Mouse (Mus musculus) embryo, embryonic 10 days (tissue): Measurements from ENCODE around the gene Zdhhc11.

ENCODE experiments used
- DNase-seq: peaks from one replicate; pipeline ENCODE4 v3.0.0-alpha.2; 2015; ENCODE audit warnings: low spot score

Gene Zdhhc11

DNA sequence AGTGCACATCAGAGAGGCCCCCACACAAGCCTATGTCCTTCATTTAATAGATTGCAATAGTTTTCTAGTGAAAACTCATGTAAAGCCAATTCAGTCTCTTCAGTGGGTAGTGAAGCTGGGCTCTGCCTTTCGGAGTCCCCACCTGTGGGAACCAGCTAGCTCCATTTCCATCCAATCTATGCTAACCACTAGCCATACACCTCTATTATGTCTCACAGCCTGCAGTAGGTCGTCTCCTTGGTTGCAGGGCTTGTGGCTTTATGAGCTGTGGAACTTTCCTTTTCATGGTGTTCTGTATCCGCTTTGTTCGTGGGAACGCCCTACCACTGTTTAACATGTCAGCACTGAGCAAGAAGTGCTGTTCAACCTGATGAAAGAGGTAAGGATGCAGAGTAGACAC lies at the start of gene Zdhhc11:
Gene Zdhhc11, plus strand, starts transcription at position 301 of the 400 bp plus-strand sequence.
- DNase-seq, result no peak

DNA sequence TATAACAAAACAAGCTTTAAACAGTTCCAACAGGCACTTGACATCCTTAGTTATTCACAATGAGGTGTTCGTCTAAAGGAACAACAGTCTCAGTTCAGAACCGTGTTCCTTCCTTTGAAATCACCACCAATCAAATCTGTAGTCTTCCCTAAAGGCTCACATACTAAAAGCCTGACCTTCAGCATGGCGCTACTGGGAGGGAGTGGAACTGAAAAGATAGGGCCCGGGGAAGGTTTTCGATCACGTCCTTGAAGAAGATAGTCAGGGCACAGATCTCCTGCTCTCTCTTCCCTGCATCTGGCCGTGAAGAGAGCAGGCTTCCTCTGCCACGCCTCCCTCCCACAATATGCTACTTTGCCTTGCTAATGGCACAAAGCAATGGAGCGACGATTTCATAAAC lies 31.4 kb upstream of the Zdhhc11 start:
- no peak for DNase-seq

DNA sequence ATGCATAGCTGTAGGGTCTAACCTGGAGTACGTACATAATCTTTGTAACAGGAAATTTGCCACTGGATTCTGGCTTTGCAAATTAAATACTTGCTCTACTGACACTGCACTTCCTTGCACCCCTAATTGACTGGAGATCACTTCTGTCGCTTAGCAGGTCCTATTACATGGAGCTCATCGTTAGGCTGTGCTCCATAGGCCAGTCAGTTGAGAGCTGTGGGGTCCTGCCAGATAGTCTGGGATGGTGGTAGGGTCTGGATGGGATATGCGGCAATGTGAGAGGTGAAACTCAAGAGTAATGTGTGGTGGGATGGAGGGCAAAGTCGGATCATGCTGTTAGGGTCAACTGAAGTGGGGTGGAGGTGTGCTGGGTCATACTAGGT lies 26.7 kb upstream of the Zdhhc11 start:
- DNase-seq, result peak; percentile 26

DNA sequence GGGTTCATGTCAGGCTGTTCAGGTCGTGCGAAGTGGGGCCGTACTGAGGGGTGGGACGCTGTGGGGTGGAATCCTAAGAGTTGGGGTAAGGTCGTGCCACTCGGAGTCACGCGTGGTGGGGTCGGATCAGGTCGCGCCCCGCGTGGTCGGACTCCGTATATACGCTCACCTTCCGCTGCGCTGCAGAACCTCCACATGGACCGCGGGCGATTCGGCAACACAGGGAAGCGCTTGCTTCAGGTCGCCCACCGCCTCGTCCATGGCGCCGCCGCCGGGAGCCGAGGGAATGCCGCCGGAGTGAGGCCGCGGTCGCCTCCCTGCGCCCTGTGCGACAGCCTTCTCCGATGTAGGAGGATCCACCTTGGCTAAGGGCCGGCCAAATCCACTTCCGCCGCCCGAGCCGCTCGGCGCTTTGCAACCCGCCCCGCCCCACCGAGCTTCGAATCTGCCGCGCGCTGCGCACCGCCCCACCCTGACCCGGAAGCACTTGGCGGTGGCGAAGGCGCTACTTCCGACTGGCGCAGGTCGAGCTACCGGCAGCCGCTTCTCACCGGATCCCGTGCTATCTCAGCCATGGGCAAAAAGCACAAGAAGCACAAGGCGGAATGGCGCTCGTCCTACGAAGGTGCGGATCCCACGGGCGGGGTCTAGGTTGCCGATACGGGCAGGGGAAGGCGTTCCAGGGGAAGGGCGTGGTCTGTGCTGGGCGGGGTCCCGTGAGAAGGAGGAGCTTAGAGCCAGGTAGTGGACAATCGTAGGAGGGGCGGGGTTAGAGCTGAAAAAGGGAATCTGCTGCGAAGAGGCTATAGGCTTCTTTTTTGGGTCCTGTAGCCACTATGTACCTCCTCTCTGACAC lies 26.1 kb upstream of the Zdhhc11 start, which contains the start of the genes Trip13 and Brd9:
Gene Trip13, minus strand, starts transcription at position 464 of the 856 bp plus-strand sequence.
Gene Brd9, plus strand, starts transcription at position 491 of the 856 bp plus-strand sequence.
- peak; percentile 94 for DNase-seq

DNA sequence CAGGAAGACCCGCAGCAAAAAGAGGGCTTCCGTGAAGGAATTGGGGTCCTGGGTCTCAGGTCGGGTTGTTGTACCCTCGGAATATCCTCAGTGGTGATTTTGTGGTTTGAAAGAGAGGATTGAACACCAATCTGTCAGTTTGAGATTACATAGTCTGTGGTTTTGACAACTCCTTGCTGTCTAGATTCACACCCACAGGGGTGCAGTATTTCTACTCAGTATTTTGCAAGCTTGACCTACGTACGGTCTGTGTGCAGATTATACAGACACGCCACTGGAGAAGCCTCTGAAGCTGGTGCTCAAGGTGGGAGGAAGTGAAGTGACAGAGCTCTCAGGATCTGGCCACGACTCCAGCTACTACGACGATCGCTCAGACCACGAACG lies 25.5 kb upstream of the Zdhhc11 start:
- DNase-seq, result no peak

DNA sequence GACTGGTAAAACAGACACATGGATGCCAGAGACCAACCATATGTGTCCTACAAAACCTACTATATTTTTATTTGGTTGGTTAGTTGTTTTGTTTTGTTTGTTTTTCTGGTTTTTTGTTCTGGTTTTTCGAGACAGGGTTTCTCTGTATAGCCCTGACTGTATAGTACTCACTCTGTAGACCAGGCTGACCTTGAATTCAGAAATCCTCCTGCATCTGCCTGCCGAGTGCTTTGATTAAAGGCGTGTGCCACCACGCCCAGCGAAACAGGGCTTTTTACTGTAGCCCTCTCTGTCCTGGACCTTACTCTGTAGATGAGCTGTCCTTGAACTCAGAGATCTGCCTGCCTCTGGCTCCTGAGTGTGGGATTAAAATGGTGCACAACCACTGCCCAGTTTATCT lies 24.6 kb upstream of the Zdhhc11 start:
- DNase-seq, result no peak

DNA sequence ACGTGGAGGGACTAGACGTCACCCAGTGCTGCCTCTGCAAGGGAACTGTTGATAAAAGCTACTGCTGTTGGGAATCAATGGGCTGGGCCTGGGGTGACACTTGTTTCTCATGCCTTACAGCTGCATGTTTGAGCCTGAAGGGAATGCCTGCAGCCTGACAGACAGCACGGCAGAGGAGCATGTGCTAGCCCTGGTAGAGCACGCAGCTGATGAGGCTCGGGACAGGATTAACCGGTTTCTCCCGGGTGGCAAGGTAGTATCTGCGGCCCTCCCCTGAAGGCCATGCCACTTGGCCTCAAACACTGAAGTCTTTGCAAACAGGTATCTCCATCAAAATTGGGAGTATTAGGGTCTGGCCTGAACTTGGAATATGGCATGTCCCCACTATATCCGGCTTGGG lies 19.0 kb upstream of the Zdhhc11 start:
- no peak for DNase-seq

DNA sequence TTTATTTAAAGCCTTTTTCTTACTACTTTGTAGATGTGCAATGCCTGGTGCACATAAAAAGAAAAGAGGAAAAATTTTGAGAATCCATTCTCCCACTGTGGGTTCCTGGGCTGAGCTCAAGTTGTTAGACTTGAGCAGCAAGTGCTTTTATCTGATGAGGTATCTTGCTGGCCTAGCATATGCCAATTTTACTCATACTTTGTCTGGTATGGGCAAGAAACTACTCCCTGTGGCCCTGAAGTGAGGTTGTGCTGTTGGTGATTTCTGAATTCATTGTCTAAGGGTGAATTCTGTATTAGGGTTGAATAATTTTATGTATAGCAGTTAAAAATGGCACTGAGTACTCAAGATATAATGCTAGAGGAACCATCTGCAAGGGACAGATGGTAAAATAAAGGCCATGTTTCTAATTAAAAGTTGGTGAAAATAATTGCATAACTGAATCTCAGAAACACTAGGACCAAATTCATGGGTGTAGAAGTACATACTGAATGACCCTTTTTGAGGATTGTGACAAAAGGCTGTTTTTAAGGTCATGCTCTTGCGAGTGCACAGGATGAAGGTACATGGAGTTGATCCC lies 10.0 kb upstream of the Zdhhc11 start:
- DNase-seq, result no peak

DNA sequence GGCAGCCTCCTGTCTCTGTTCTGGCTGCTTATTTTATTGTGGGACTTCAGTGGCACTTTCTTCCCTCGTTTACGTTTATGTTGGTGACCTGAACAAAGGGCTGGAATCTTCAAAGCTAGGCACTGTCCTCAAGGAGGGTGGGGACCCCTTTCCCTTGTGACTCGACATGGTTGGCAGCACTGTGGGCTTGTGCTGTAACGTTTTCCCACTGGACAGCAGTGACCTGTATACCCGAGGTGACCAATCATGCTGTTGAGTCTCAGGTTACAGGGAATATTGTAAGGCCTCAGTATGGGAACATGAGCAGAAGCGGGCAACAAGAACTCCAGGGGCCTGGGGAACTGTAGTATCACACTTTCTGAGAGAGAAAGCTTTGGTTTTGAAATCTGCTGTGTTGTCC lies 9.0 kb upstream of the Zdhhc11 start:
- DNase-seq, result no peak

DNA sequence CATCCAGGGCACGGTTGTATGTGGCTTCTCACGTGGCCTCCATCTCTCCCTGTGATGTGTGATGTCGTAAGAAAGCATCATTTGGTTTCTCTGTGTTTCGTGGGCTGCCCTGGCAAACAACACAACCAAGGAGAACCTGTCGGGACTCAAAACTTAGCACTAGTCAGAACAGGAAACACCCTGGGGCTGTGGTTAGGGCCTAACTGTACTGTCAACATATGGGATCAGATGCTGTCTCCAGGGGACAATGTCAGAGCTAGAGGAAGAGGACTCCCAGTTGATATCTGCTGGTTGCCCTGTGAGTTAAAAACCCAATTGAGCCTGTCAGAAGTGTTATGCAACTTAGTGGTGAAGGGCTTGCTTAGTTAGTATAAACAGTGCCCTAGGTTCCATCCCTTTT lies 8.1 kb upstream of the Zdhhc11 start:
- no peak for DNase-seq

DNA sequence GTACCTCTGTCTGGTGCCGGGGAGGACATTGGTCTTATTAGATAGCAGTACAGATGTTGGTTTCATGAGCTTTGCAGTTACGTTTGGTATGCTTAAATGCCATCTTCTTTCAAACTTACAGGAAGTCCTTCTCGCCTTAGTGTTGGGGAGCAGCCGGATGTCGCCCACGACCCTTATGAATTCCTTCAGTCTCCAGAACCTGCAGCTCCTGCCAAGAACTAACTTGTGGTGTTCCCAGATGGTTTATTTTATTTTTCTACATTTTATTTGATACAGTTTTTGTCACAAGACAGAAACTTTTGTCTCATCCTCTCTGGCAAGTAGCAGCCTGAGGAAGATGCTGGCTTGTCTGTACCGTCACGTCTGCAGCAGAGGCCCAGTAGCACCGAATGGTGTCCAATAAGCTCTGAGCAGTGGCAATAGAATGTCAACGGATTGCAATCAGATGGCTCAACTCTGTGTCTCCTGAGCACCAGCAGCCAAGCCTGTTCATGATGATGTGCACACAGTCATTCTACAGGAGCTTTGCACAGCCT lies 3.5 kb upstream of the Zdhhc11 start:
- no peak for DNase-seq

DNA sequence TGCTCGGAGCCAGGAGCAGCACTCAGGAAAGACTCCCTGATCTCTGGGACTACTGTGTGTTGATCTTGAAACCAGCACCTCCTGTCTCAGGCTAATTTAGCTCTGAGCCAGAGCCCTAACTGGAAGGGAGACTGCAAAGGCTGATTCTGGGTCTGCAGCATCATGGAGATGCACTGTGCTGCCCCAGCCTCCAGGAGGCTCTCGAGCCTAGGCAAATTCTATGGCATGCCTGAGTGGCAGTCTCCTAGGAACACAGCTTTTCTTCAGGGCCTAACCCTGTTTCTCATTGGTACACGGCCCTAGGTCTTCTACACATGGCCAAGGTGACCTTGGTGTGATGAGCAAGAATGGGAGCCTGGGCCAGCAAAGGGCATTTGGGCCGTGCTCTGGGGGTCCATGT lies 2.5 kb upstream of the Zdhhc11 start:
- no peak for DNase-seq

DNA sequence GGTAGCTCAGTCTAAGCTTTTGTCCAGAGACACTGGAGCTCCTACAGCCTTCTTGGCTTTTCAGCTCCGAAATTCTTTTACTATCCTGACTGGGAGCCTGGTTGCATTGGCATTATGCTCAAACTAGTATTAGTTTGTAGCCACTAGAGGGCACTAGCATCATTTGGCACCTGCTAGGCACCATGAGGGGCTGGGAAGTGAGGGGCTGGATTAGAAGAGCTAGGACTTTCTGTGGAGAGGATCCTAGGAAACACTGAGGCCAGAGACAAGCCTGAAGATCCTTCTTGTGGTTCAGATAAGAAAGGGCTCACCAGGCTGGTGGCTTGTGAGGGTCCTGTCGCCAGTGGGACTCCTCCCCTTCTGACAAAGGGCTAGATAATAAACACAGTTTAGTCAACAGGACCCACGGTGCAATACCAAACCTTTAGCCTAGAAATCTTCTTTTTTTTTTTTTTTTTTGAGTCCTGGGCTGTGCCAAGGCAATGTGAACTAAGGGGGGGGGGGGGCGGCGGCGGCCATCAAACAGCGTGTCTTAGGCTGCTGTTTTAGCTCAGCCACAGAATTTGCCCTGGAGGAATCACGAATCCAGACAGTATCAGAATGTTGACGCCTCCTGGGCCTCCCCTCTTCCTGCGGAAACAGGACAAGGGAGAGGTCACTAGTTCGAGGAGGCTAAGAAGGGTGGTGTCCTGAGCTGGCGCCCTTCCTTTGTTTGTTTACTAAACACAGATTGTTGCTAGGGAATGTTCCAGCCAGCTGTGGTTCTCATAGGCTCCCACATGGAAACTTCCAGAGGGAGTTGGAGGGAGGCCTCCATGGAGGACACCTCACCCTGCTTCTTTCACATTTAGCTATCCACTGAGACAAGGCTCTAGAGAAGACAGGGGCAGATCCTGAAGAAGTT lies 7.1 kb downstream of the Zdhhc11 start:
- peak; percentile 92 for DNase-seq

DNA sequence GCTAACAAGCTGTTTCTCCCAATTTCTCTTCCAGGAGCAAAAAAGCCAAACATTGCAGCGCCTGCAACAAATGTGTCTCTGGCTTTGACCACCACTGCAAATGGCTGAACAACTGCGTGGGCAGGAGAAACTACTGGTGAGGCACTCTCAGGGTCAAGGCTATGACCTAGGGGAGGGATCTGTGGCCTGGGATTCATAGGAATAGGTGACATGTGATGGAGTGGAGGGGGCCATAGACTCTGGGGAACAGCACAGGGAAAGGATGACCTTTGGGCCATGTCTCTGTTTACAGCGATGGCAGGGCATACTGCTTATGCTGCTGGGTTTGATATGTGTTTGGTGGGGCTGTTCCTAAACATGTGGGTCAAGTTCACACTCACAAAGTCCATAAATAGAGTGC lies 10.9 kb downstream of the Zdhhc11 start:
- no peak for DNase-seq

DNA sequence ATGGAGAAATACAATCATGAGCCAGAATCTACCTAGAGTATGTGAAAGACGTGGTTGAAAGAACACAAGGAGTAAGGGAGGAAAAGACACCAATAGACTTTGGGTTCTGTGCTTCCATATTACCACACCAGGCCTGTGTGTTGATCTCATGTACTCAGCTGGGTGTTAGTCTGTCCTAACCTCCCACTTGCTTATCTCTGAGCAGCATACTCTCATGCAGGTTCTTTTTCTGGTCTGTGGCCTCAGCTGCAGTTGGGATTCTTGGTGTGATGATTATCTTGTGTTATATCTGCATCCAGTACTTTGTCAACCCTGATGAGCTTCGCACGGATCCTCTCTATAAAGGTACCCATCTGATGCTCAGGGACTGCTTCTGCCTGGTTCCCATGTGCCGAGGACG lies 13.3 kb downstream of the Zdhhc11 start:
- no peak for DNase-seq

DNA sequence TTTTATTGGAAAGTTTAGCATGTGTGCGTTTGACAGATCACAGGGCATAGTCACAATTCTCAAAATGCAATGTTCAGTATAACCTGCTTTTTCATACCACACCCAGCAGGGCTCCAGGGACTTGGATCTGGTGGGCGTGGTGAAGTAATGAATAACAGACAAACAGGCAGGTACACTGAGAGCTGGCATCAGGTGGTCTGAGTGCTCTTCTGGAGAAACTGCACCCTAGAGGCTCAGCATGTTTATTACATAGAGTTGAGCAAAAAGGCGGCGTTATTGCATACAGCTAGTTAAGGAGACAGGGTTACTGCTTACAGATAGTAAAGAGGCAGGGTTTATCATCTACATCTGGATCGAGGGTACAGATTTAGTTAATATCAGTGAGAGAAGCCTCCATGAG lies 26.7 kb downstream of the Zdhhc11 start:
- no peak for DNase-seq

DNA sequence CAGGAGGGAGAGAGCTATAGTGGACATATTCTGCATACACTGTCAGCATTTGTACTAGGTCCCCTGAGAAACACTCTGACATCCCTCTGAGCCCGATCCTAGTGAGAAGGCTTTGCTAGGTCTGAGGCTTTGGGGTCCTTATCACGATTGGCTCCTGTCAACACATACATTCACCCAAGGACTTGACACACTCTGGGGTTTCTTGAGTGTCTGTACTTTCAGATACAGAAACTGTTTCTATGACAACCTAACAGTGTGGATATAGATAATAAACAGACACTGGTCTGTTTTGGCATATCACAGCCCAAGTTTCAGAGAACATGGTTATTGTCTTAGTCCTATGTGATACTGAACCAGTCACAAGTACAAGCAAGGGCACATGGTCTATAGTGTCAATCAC lies 27.1 kb downstream of the Zdhhc11 start:
- DNase-seq, result no peak

DNA sequence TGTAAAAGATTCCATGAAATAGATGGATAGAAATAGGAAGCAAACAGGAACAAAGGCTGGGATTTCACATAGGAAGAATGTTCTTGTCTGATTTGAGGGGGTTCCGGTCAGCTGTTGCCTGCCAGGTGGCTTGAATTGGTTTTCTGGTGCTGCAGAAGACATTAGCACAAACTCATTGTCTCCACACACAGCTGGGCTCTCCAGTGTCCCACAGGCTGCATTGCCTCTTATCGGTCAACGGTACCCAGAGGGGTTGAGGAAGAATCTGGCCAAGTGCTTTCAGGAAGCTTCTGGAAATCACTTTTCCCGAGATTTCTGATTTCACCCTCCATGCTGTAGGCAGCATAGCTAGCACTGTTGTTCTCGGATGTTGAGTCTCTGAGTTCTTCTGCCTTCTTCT lies 27.6 kb downstream of the Zdhhc11 start:
- no peak for DNase-seq

DNA sequence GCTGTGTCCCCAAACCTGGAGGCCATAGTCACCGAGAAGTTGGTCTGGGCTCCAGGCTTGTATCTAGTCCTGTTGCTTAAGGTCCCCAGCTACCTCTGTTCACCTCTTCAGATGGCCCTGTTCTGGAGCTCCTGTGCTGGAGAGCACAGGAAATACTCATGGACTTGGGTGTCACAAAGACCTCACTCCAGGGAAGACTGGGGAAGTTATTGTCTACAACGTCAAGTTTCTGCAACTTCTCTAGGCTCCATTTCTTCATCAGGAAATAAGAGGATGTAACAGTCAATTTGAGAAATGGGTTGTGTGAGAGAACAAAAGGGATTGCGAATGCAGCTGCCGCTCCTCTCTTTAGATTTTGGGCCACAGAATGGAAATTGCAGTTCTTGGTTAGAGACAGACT lies 32.8 kb downstream of the Zdhhc11 start:
- no peak for DNase-seq

DNA sequence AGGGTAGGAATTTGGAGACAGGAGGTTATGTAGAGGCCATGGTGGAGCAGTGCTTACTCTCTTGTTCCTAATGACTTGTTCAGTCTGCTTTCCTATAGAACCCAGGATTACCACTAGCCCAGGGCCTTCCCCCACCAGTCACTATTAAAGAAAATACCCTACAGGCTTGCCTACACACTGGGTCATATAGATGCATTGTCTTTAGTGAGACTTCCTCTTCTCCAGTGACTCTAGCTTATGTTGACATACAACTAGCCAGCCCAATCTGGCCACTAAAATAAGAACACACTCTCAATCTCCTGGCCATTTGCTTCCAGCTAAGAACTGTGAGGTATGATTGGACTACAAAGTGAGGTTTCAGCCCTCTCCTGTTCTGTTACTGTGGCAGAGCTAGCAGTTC lies 36.9 kb downstream of the Zdhhc11 start:
- DNase-seq, result no peak

DNA sequence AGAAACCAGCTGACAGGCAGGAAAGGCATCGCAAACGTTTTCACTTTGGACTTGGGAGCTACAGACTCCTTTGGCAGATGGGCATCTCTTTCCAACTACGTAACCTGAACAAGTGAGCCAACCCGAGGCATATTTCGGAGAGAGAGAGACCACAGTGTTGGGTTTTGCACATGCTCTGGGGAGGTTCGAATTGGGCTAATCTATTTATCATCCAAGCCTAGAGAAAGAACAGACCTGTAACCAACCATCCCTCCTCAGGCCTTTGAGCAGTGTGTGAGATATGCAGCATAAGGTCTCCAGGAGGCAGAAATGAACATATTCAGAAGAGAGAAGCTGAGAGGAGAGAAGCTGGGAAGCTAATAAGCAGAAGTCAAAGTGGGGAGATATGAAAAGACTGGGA lies 37.3 kb downstream of the Zdhhc11 start:
- no peak for DNase-seq

DNA sequence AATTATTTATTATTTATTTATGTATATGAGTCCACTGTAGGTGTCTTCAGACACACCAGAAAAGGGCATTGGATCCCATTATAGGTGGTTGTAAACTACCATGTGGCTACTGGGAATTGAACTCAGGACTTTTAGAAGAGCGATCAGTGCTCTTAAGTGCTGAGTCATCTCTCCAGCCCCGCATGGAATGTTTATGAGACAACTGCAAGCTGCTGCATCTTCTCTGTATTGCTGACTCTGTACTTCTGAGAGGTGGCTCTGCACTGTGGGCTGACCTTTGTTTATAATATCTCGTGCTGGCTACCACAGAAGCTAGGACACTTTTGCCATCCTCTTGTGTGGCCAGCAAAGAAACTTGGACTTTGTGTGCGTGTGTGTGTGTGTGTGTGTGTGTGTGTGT lies 37.8 kb downstream of the Zdhhc11 start:
- no peak for DNase-seq
